Mouse (Mus musculus): ENCODE measurements around the gene Nmbr. TPM values are rescaled to one million over a fixed set of nuclear protein-coding genes. Genes with fewer than 3 reads are reported as not detected.

Gene Nmbr
- polyA plus RNA-seq (2015; fragmentation: Nextera tagmentation; extraction: Ambion mirVana), result 1.6 and 2.6 TPM in 2 replicates

- H3K4me3 ChIP-seq, result peak within 1 kb of the TSS; percentile 98
- no peaks in the 10 kb centered on the region for H3K27me3 ChIP-seq (replicated peaks)
- under 1% methylated on average over 50 of the region's 50 CpGs for WGBS
- peak; percentile 99 for ATAC-seq (replicated peaks)
- H3K9me3 ChIP-seq, result no peaks in the 10 kb centered on the region
- no peaks in the 10 kb centered on the region for H3K36me3 ChIP-seq (replicated peaks)
- H3K9ac ChIP-seq, result peak within 1 kb of the TSS; percentile 82
- H3K4me2 ChIP-seq, result peak within 1 kb of the TSS; percentile 63
- peaks cover 20% of the 10 kb centered on the region for H3K4me1 ChIP-seq
- H3K27ac ChIP-seq, result peak within 1 kb of the TSS; percentile 87
These were observed at the start of gene Nmbr, which contains the start of gene Vta1 for GRCm38 (mm10) chr10:14705072-14706066. TSS of gene Nmbr (plus strand) at chr10:14705591. TSS of gene Vta1 (minus strand) at chr10:14705560.

GRCm38 (mm10) chr10:14660875-14661274 lies 44.5 kb upstream of the Nmbr start:
- Histone ChIP-seq H3K4me1 (no peaks in the 10 kb centered on the region), H3K4me3 (no peak overlapping the region), H3K4me2 (no peak overlapping the region), H3K27me3 (replicated peaks) (no peaks in the 10 kb centered on the region), H3K9me3 (no peaks in the 10 kb centered on the region), H3K27ac (no peak overlapping the region), H3K36me3 (replicated peaks) (peaks cover 16% of the 10 kb centered on the region), H3K9ac (no peak overlapping the region)
- no peak for ATAC-seq (replicated peaks)
- 86% methylated on average over 2 of the region's 2 CpGs for WGBS

GRCm38 (mm10) chr10:14666147-14666546 lies 39.2 kb upstream of the Nmbr start:
- no peaks in the 10 kb centered on the region for H3K9me3 ChIP-seq
- no peak overlapping the region for H3K27ac ChIP-seq
- H3K4me3 ChIP-seq, result no peak overlapping the region
- H3K9ac ChIP-seq, result no peak overlapping the region
- H3K4me2 ChIP-seq, result no peak overlapping the region
- H3K27me3 ChIP-seq (replicated peaks), result no peaks in the 10 kb centered on the region
- H3K36me3 ChIP-seq (replicated peaks), result peaks cover 11% of the 10 kb centered on the region
- ATAC-seq (replicated peaks), result no peak
- 99% methylated on average over 2 of the region's 2 CpGs for WGBS
- no peaks in the 10 kb centered on the region for H3K4me1 ChIP-seq

- H3K4me3 ChIP-seq, result no peak overlapping the region
- no peak overlapping the region for H3K9ac ChIP-seq
- WGBS, result 94% methylated on average over 1 of the region's 1 CpGs
- H3K27ac ChIP-seq, result no peak overlapping the region
- peaks cover 3% of the 10 kb centered on the region for H3K36me3 ChIP-seq (replicated peaks)
- no peaks in the 10 kb centered on the region for H3K9me3 ChIP-seq
- no peak overlapping the region for H3K4me2 ChIP-seq
- H3K27me3 ChIP-seq (replicated peaks), result no peaks in the 10 kb centered on the region
- no peaks in the 10 kb centered on the region for H3K4me1 ChIP-seq
- no peak for ATAC-seq (replicated peaks)
These were observed 19.7 kb upstream of the Nmbr start for GRCm38 (mm10) chr10:14685663-14686062.

- no peak overlapping the region for H3K4me3 ChIP-seq
- H3K9me3 ChIP-seq, result no peaks in the 10 kb centered on the region
- no peaks in the 10 kb centered on the region for H3K4me1 ChIP-seq
- H3K27me3 ChIP-seq (replicated peaks), result no peaks in the 10 kb centered on the region
- no peak overlapping the region for H3K4me2 ChIP-seq
- WGBS, result 92% methylated on average over 6 of the region's 6 CpGs
- no peak for ATAC-seq (replicated peaks)
- no peak overlapping the region for H3K27ac ChIP-seq
- H3K36me3 ChIP-seq (replicated peaks), result peaks cover 3% of the 10 kb centered on the region; the same call in 1 of the 2 replicates
- H3K9ac ChIP-seq, result no peak overlapping the region
These were observed 16.5 kb upstream of the Nmbr start for GRCm38 (mm10) chr10:14688785-14689442.

- Histone ChIP-seq H3K4me3 (no peak overlapping the region), H3K27ac (no peak overlapping the region), H3K27me3 (replicated peaks) (no peaks in the 10 kb centered on the region), H3K4me2 (no peak overlapping the region), H3K36me3 (replicated peaks) (peaks cover 3% of the 10 kb centered on the region; the same call in 1 of the 2 replicates), H3K9me3 (no peaks in the 10 kb centered on the region), H3K9ac (no peak overlapping the region), H3K4me1 (no peaks in the 10 kb centered on the region)
- WGBS, result 52% methylated on average over 3 of the region's 3 CpGs
- no peak for ATAC-seq (replicated peaks)
These were observed 15.0 kb upstream of the Nmbr start for GRCm38 (mm10) chr10:14690349-14690748.

GRCm38 (mm10) chr10:14703239-14703638 lies 2.2 kb upstream of the Nmbr start:
- H3K4me2 ChIP-seq, result peak overlapping the region; percentile 63
- H3K27ac ChIP-seq, result peak overlapping the region; percentile 87; the same call in 1 of the 2 replicates
- no peaks in the 10 kb centered on the region for H3K27me3 ChIP-seq (replicated peaks)
- no peak for ATAC-seq (replicated peaks)
- no peaks in the 10 kb centered on the region for H3K36me3 ChIP-seq (replicated peaks)
- WGBS, result 11% methylated on average over 1 of the region's 1 CpGs
- H3K4me3 ChIP-seq, result peak overlapping the region; percentile 98; the same call in 1 of the 2 replicates
- 0 out of 2 replicates have a peak overlapping the region, but pooled peaks have one; percentile 18 for H3K9ac ChIP-seq
- H3K4me1 ChIP-seq, result peaks cover 20% of the 10 kb centered on the region
- H3K9me3 ChIP-seq, result no peaks in the 10 kb centered on the region

GRCm38 (mm10) chr10:14703830-14704420 lies 1.5 kb upstream of the Nmbr start:
- Histone ChIP-seq H3K36me3 (replicated peaks) (no peaks in the 10 kb centered on the region), H3K4me2 (peak overlapping the region; percentile 63), H3K27ac (peak overlapping the region; percentile 87; the same call in 1 of the 2 replicates), H3K27me3 (replicated peaks) (no peaks in the 10 kb centered on the region), H3K4me3 (peak overlapping the region; percentile 98), H3K4me1 (peaks cover 20% of the 10 kb centered on the region), H3K9me3 (no peaks in the 10 kb centered on the region), H3K9ac (peak overlapping the region; percentile 82)
- WGBS, result 16% methylated on average over 4 of the region's 4 CpGs
- no peak for ATAC-seq (replicated peaks)

GRCm38 (mm10) chr10:14718114-14718513 lies 12.7 kb downstream of the Nmbr start, which contains the start of gene Gje1:
TSS of gene Gje1 (minus strand) at chr10:14718214.
- Histone ChIP-seq H3K36me3 (replicated peaks) (no peaks in the 10 kb centered on the region), H3K9me3 (no peaks in the 10 kb centered on the region), H3K4me3 (no peak within 1 kb of the TSS), H3K4me2 (no peak within 1 kb of the TSS), H3K9ac (no peak within 1 kb of the TSS), H3K27me3 (replicated peaks) (no peaks in the 10 kb centered on the region), H3K4me1 (no peaks in the 10 kb centered on the region), H3K27ac (no peak within 1 kb of the TSS)
- no peak for ATAC-seq (replicated peaks)
- 49% methylated on average over 3 of the region's 3 CpGs for WGBS

GRCm38 (mm10) chr10:14725671-14726070 lies 20.3 kb downstream of the Nmbr start:
- H3K4me1 ChIP-seq, result no peaks in the 10 kb centered on the region
- ATAC-seq (replicated peaks), result no peak
- H3K36me3 ChIP-seq (replicated peaks), result no peaks in the 10 kb centered on the region
- no peak overlapping the region for H3K9ac ChIP-seq
- WGBS, result 52% methylated on average over 9 of the region's 9 CpGs
- no peak overlapping the region for H3K4me2 ChIP-seq
- H3K4me3 ChIP-seq, result no peak overlapping the region
- H3K9me3 ChIP-seq, result no peaks in the 10 kb centered on the region
- H3K27ac ChIP-seq, result no peak overlapping the region
- H3K27me3 ChIP-seq (replicated peaks), result no peaks in the 10 kb centered on the region

GRCm38 (mm10) chr10:14734285-14734684 lies 28.9 kb downstream of the Nmbr start:
- Histone ChIP-seq H3K36me3 (replicated peaks) (no peaks in the 10 kb centered on the region), H3K27me3 (replicated peaks) (no peaks in the 10 kb centered on the region), H3K9me3 (no peaks in the 10 kb centered on the region), H3K9ac (no peak overlapping the region), H3K27ac (no peak overlapping the region), H3K4me3 (no peak overlapping the region), H3K4me1 (no peaks in the 10 kb centered on the region), H3K4me2 (no peak overlapping the region)
- 8% methylated on average over 2 of the region's 2 CpGs for WGBS
- ATAC-seq (replicated peaks), result peak; percentile 73

Data from midbrain, embryonic 15.5 days (tissue).